Mouse (Mus musculus) MN1 (cell line): ENCODE data around the gene Sdk1.

Experiments used
- DNase-seq: peaks from one replicate; pipeline ENCODE4 v3.0.0-alpha.2; 2016; ENCODE audit warnings: low spot score

The Sdk1 gene

DNA sequence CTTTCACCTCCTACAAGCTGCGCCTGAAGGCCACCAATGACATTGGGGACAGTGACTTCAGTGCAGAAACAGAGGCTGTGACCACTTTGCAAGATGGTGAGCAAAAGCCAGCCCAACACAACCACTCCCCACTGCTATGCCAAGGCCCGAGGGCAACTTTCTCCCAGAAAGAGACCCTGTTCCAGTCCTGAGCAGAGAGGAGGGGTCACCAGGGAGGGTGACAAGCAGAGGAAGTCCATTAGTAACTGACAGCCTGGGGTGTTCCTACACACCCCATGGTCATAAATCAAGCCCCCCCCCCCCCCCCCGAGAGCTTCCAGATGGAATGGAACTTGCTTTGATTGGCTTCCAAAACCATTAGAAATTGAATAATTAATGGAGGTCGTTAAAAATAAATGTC is 886.5 kb downstream of the Sdk1 start:
- DNase-seq: no peak

DNA sequence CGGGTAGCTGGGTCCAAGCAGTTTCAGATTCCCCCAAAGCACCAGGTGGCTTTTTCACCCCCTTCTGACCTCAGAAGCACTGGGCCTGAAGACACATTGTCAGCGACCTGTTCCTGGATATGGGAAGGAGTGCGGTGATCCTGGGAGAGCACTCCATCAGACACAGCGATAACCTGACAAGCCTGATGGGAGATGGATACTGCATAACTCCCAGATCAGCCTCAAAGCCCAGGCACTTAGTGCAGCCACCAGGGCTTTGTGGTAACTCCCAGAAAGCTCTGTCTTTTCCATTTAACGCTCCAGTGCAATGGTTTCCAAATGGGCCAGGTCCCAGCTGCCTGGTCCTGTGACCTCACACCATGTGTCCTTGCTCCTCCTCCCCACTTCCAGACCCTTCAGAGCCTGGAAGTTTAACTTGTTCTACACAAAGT is 886.9 kb downstream of the Sdk1 start:
- DNase-seq: no peak

DNA sequence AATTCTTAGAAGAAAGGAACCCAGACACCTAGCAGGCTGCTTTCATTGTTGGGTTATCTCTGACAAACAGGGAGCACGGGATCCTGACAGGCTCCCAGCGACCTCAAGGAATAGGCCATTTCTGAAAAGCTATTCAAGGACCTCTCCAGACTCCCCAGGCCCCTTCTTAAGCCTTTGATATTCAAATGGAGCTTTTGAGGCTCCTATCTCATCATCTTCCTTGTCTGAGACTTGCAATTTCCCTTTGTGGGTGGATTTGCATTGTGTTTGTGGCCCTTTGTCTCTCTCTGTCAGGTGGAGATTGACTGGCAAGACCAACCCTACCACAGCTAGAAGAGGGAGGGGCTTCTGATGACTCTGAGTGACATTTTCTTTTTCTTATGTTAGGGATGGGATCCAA is 888.7 kb downstream of the Sdk1 start:
- no peak for DNase-seq

DNA sequence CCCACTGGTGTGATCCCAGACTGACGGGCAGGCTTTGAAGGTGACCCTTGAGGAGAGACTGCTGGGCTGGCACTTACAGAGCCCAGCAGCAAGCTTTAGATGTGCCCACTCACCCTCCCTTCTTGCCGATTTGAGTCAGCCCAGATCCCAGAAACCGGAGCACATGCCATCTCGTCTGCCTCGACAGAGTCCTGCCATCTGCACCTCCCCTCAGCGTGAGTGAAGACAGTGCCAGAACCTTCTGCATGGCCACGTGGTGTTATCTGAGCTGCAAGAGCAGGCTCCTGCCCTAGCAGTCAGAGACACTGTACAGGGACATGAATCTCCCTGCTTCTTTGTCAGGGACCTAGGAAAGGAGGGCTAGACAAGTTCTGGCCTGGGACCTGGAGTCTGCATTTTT is 898.7 kb downstream of the Sdk1 start:
- DNase-seq: no peak

DNA sequence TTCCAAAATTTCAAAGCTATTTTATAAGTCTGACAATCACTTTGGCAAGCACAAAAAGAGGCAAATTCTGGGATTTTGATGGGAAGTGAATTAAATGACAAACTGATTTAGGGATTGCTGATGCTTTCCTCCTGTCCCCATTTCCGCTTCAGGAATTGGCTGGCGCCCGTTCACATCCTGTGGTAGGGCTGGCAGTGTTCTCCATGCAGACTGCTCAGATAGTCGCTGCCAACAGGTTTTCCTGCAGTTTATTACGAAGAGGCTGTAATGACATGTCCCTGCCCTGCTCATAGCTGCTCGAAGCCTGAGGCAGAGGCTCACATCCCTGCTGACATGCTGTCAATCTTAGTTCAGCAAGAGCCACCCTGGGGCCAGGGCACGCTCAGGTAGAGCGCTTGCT is 908.3 kb downstream of the Sdk1 start:
- no peak for DNase-seq

DNA sequence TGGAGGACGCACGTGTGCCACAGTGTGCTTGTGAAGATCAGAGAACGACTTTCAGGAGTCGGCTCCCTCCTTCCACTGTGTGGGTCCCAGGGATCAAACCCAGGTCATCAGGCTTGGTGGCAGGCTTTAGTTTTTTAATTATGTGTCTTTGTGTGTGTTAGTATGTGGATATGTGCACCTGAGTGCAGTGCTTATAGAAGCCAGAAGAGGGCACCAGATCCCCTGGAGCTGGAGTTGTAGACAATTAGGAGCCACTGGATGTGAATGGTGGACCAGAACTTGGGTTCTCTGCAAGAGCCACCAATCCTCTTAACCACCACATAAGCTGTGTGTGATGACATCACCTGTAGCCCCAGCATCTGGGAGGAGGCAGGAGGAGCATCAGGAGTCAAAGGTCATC is 909.5 kb downstream of the Sdk1 start:
- DNase-seq: no peak

DNA sequence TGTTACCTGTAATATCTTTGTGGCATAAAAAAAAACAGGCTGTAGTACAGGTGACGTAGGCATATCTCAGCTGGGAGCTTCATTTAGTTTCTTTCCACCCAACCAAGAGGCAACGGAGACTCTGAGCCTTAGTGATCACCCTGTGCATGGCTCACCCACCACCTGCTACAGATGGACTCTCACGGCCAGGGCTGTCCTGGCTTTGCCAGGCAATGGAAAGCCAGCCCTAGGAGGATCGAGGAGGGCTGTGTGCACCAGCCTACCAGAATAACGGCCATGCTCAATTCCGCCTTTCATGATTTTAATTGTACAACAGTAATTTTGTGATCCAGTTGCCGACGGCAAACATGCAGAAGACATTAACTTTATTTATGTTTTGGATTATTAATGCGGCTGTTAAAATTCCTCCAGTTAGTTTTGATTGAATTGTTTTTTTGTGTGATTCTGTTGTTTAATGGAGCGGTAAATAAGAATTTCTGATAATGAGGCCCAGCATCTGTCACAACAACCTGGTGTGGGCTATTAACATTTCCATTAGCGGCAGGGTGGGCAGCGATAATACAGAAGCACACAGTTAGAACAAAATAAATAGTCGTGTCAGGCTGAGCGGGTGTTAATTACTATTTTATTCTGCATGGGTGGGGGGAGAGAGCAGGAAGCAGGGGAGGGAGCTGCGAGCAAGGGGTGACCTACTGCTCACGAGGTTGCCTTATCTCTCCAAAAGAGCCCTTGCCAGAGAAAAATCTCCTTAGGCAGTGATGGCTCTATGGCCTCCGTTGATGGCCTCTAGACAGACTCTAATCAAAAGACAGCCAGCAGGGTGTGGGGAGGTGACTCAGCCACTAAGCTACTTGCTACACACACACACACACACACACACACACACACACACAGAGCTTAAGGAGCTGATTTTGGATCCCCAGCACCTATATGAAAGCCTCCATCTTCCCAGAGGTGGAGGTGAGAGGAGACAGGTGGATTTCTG is 915.9 kb downstream of the Sdk1 start:
- DNase-seq: no peak

DNA sequence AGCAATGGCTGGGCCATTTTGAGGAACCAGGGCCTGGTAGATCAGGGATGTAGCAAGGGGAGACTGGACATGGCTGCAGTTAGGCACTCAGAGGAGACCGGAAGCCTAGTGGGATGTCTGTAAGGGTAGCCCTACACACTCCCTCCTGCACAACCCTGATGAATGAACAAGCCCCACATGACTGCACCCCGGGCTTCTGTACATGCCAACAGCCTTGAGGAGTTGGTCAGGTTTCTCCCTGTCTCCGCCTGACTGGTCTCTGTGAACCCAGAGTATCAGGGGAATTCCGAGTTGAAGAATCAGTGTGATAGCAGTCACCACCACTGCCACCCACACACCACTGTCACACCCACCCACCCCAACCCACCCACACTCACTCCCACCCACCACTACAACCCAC is 922.2 kb downstream of the Sdk1 start:
- DNase-seq: no peak

DNA sequence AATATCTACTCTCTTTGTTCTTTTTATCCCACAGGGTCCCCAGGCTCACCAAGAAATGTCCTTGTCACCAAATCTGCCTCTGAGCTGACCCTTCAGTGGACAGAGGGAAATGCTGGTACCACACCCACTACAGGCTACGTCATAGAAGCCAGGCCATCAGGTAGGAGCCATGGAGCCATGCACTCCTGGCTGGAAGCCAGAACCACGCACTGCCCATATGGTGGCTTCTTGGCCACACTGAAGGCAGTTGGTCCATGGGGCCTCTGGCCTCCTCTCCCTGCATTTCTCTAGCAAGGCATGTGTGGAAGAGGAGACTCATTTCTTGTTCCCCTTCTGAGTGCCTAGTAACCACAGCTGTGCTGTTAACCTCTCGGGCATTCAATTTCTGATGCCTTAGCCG is 932.3 kb downstream of the Sdk1 start:
- DNase-seq: no peak

DNA sequence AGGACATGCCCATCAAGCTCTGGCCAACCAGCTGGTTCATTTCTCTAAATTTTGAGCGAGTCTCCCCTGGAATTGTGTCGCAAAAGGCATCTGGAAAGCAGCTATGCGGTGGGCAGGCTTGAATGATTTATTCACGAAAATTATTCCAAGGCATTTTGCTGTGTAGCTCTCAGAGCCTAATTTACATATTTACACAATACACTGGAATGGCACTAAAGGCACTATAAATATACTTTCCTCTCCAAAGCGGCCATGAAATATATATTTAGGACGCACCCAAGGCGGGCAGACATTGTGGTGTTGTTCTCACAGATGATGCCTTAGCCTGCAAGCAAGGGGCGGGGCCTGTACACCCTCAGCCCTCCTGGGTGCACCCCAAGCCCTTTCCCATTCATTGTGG is 936.9 kb downstream of the Sdk1 start:
- no peak for DNase-seq

DNA sequence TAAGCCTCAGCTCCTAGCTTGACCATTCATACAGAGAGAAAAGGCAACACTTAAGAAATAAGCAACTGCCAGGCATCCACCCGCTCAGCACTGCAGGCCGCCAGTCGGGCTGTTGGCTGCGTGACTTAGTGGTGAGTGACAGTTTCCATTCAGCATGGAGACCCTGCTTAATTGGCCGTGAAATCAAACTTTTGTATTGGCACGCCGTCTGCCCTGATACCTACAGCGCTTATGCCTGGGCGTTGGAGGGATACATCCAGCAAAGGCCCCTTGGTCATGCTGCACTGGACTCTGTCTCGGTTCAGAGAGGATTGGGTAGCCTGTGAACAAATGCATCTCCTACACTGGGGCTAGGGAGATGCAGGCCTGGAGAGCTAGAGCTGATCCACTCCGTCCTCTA is 938.0 kb downstream of the Sdk1 start:
- no peak for DNase-seq

DNA sequence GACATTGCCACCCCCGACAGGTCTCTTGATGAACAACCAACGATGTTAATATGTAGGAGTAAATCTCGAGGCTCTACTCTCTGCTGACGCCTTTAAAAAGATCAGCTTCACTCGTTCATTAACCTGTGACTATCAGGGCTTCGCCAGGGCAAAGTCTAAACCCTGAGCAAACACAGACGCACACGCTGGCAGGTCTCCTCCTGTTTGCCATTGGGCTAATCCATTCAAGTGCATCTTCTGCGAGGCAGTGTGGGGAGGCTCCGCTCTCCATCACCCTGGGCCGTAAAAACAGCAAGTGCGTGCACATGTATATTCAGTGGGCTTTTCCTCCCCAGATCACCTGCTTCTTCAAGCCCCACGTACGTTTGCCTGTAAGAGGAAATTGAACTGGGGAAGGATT is 940.6 kb downstream of the Sdk1 start:
- no peak for DNase-seq

DNA sequence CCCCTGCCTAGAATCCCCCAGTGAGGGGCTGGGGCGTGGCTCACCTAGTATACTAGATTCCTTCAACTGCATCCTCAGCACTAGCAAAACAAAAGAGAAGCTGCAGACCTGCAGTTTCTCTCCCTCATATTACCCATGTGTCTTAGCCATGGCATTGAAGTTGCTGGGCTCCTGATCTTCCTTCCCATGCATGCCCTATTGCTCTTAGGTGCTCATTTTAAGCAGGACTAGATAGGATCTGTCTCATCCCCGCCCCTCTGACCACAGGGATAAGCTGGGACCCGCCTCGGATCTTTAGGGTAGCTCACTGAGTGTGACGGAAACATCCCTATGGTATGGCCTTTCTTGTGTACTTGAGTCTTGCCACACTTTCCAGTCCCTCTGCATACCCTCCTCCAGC is 947.5 kb downstream of the Sdk1 start:
- DNase-seq: no peak

DNA sequence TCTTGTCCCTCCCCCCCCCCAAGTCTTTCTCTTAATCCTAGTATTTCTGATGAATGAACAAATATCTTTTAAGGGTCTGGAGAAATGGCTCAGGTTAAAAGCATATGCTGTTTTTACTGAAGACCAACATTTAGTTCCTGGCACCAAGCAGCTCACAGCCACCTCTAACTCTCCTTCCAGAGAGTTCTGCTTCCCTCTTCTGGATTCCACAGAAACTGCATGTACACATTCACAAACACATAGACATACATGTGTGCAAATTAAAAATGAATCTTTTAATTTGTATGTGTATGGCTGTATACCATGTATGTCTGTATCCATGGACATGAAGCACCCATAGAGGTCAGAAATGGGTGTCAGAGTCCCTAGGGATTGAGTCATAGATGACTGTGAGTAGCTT is 968.6 kb downstream of the Sdk1 start:
- no peak for DNase-seq

DNA sequence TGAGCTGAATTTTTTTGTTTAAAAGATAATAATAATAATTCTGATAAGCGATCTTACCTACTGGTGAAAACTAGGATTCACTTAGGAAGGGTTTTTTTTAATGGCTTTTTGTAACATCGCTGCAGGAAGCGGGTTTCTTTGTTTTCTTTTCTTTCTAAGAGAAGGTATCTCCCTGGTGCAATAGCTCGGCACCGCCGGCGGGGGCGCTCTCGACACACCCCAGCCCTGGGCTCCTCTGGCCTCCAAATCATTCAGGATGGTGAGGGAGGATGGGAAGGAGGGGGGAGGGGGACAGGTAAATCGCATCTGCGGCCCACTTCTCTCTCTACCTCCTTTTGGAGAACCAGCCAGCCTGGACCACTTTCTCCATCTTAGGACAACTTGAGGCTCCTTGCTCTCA is 971.0 kb downstream of the Sdk1 start:
- DNase-seq: no peak

DNA sequence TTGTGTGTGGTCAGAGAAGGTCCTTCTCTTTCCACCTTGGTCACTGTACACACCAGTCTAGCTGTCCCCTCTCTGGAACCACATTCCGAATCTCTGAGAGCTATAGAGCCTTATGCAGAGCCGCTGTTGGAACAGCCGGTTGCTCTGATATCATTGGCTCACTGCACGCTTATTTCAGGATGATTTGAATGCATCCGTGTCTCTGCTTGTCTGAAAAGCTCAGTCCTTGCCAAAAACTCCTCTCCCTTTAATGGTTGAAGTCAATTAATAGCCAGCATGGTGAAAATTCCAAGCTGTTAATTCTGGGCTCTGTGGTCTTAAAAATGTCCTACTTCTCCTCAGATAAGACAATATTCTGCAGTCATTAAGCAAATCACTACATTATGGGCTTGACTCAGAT is 974.7 kb downstream of the Sdk1 start:
- no peak for DNase-seq

DNA sequence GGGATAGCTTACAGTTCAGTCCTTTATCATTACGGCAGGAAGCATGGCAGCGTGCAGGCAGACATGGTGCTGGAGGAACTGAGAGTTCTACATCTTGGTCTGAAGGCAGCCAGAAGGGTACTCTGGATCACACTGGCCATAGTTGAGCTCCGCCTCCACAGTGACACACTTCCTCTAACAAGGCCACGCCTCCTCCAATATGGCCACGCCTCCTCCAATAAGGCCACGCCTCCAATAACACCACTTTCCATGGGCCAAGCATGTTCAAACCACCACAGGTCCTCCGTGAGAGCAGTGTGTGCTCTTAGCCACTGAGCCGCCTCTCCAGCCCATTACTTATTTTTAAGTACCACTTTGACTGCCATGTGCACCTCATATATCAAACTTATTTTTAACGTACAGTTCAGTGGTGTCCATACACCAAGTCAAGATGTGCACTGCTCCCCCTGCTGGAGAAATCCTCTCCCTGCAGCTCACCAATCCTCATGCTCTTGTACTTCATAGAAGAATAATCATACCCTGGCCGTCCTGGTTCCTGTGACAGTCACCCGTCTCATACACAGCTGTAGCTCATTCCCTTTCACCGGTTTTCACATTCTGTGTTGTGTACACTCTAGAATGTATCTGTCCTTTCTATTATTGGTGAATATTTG is 979.7 kb downstream of the Sdk1 start:
- DNase-seq: no peak

DNA sequence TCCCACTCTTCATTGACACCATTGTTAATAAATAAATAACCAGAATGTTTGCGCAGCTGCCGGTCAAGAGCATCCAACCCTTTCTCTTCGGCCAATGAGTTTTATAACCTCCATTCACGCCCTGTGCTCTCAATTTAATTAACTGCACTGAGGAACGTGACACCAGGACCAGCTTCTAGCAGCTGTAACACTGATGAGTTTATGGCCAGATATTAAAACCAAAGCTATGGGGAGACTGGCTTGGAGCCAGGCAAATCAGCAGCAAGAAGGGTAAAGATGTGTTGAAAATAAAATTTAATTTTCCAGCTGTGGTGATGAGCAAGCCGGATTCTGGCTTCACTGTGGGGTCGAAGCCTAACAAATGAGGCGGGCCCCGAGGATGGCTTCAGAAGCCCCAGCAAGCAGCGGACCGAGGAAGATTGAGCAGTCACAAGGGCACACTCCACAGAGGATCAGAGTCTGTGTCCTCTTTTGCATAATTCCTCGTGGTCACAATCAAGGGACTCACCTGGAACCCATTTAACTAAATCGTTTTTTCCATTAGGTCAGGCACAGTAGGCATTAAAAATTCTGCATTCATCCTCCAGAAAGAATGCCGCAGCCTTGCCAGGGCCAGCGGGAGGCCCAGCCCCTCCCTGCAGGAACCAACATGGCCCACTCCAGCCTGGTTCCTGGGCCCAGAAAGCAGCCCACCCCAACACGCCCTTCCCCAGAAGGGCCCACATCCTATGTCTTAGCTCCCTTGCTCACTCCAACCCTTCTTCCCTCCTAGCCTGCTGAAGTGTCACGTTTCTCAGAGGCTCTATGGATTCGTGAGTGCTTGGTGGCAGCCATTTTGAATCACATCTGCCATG is 987.9 kb downstream of the Sdk1 start:
- DNase-seq: no peak

DNA sequence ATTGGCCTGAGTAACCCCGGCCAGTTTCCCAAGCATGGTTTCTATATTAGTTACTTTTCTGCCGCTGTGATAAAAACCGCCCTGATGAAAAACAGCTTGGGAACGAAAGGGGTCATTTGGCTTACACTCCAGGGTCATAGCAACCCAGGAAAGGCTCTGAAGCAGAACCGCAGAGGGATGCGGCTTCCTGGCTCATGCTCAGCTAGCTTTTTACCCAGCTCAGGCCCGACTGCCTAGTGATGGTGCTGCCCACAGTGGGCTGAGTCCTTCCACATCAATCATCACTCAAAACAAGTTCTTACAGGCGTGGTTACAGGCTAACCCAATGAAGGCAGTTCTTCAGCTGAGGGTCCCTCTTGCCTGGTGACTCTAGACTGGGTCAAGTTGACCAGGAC is 988.5 kb downstream of the Sdk1 start:
- no peak for DNase-seq

DNA sequence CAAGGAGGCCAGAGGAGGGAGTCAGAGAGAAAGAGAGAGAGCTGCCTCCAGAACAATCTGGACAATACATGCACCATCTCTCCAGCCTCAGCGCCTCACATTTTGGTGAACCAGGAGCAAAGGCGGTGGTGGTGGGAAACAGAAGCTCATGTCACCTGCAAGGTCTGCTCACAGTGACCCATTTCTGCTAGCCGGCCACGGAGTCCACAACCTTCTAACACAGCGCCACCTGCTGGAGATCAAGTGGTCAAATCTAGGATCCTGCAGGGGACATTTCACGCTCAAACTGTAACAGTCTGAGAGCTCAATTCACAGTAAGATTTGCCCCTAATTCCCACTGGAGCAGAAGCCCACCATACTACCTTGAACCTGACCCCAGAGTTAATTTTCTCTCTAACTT is 999.0 kb downstream of the Sdk1 start:
- DNase-seq: no peak

DNA sequence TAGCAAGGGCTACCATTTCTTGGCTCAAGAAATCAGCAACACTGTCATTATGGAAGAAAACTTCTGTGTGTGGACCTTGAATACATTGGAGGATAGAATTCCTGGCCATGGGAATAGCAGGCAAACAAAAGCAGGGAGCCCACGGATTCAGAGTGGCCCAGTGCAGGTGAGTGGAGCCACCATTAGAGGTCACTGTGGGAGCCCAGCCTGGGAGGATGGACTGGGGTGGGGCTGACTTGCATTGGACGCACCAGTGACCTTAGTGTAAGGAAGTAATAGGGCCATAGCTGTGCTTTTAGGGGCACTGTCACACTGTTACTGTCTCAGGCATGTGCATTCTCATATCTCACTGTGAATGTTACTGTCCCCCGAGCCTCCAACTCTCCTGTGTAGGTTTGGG is 1001.3 kb downstream of the Sdk1 start:
- DNase-seq: no peak

DNA sequence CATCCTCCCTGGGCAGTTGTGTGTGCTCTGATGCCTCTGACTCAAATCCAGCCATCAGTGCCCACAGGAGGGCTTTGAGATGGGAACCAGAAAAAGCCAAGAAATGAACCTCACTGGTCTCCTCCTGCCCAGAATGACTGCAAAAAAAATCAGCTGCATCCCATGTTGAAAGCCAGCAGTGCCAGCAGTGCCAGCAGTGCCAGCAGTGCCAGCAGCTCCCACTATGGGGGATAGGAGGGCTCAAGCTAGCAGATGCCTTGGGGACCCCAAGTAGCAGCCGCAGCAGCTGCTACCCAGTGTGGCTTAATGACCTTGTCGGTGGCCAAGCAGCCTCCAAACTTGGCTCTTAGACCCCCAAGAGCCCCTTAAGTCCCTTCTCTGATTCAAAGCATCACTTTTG is 1001.8 kb downstream of the Sdk1 start:
- DNase-seq: no peak

DNA sequence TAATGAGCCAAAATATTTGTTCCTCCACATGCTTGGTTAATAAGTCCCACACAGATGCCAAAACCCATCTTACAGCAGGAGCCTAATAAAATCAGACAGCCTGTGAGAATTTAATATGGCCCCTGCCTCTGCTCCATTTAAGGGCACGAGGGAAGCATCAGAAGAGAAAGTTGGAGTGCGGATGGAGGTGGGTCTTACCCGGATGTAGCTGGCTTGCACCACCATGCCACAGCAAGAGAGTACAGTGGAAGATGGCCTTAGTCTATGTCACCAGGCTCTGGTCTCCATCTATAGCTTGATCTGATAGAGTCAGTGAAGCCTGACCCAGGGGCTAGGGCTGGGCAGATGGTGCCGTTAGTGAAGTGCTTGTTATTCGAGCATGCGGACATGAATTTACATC is 1014.9 kb downstream of the Sdk1 start:
- DNase-seq: no peak
